Mouse (Mus musculus): ENCODE measurements at regions not wholly inside any gene's neighbourhood (a gene's known extent, or its start where the extent isn't known, plus 50 kb on each side); places are given as distances from the start of the nearest gene placed in this dataset.
A peak's percentile ranks its signal among the peaks of the same experiment; 100 is the strongest.
"Not testable (repeated sequence)": the region's sequence is repeated elsewhere in the genome, so short reads cannot be mapped to it uniquely, and the experiment has no call there.

- ATAC-seq; CTCF ChIA-PET; POLR2A ChIA-PET; H3K27me3 ChIP-seq; DNase-seq (ENCODE audit: low read depth, low spot score); in situ Hi-C loops (cut with MboI; ENCODE audit: low pct_unique_long_range_greater_than_20kb): not testable (repeated sequence)
Observed at GRCm38 (mm10) chr16:3334355-3334754, 256.5 kb upstream of the Olfr161 start.

GRCm38 (mm10) chr16:3343372-3343771, 247.5 kb upstream of the Olfr161 start:
- H3K27me3 ChIP-seq; CTCF ChIA-PET; DNase-seq (ENCODE audit: low read depth, low spot score); in situ Hi-C loops (cut with MboI; ENCODE audit: low pct_unique_long_range_greater_than_20kb); POLR2A ChIA-PET: not testable (repeated sequence)
- peak; percentile 67 for ATAC-seq
- peak; percentile 26 for TF ChIP-seq CTCF (IDR thresholded peaks at IDR 0.05)

- CTCF ChIA-PET; POLR2A ChIA-PET; in situ Hi-C loops (cut with MboI; ENCODE audit: low pct_unique_long_range_greater_than_20kb); DNase-seq (ENCODE audit: low read depth, low spot score); H3K27me3 ChIP-seq; ATAC-seq: not testable (repeated sequence)
Observed at GRCm38 (mm10) chr16:3344725-3345380, 246.0 kb upstream of the Olfr161 start.

- CTCF ChIA-PET; POLR2A ChIA-PET; DNase-seq (ENCODE audit: low read depth, low spot score); in situ Hi-C loops (cut with MboI; ENCODE audit: low pct_unique_long_range_greater_than_20kb); ATAC-seq; H3K27me3 ChIP-seq: not testable (repeated sequence)
Observed at GRCm38 (mm10) chr16:3349382-3349781, 241.5 kb upstream of the Olfr161 start.

- DNase-seq (ENCODE audit: low read depth, low spot score); POLR2A ChIA-PET; in situ Hi-C loops (cut with MboI; ENCODE audit: low pct_unique_long_range_greater_than_20kb); H3K27me3 ChIP-seq; CTCF ChIA-PET: not testable (repeated sequence)
- peak; percentile 79 for ATAC-seq
Observed at GRCm38 (mm10) chr16:3349850-3350547, 240.8 kb upstream of the Olfr161 start.

- in situ Hi-C loops (cut with MboI; ENCODE audit: low pct_unique_long_range_greater_than_20kb); CTCF ChIA-PET; H3K27me3 ChIP-seq; POLR2A ChIA-PET: not testable (repeated sequence)
- DNase-seq (ENCODE audit: low read depth, low spot score), result peak; percentile 71
- peak; percentile 96 for ATAC-seq
Observed at GRCm38 (mm10) chr16:3350668-3351507, 240.0 kb upstream of the Olfr161 start.

- in situ Hi-C loops (cut with MboI; ENCODE audit: low pct_unique_long_range_greater_than_20kb); POLR2A ChIA-PET; H3K27me3 ChIP-seq; CTCF ChIA-PET: not testable (repeated sequence)
- DNase-seq (ENCODE audit: low read depth, low spot score) (peak; percentile 42), ATAC-seq (peak; percentile 83)
Observed at GRCm38 (mm10) chr16:3351508-3352046, 239.3 kb upstream of the Olfr161 start.

Measured in Patski (cell line).